Mouse (Mus musculus): ENCODE results near the gene Manba.

DNA sequence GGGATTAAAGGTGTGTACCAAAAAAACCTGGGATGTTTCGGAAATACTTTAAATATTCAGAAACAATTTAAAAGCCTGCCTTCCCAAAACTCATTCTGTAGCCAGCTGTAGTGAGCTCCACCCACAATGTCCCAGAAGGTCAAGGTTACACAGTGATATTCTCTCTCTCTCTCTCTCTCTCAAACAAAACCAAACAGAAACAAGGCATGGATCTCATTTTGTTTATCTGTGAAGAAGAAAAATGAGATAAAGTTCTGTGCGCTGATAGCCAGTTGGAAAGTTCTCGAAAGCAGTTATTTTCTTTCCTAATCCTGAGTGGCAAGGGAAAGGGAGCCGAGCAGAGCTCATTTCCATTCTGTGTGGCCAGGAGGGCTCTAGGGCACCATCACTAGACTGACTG, 120.1 kb downstream of the Manba start:
- TF ChIP-seq FLI1 (IDR thresholded peaks at IDR 0.05; ENCODE audit: low read length) (no peak), GATA1 (IDR thresholded peaks at IDR 0.05; ENCODE audit: borderline replicate concordance, low read length) (no peak)

Data from megakaryocyte, embryonic 14.5 days (primary cell).